Mouse (Mus musculus): ENCODE results near the gene Gm12666. TPM values are rescaled to one million over a fixed set of nuclear protein-coding genes. Genes with fewer than 3 reads are reported as not detected.
"Not testable (repeated sequence)": the region's sequence is repeated elsewhere in the genome, so short reads cannot be mapped to it uniquely, and the experiment has no call there.

Gm12666 gene
- polyA plus RNA-seq (2014; fragmentation: Nextera tagmentation; extraction: Ambion mirVana): not detected in 2 replicates

- H3K9me3 ChIP-seq (ENCODE audit: control insufficient read depth, low read length); H3K9ac ChIP-seq; H3K4me3 ChIP-seq (replicated peaks; ENCODE audit: low read length); DNase-seq (ENCODE audit: low spot score); H3K4me1 ChIP-seq (replicated peaks; ENCODE audit: control insufficient read depth, insufficient read depth, low read length); H3K27me3 ChIP-seq (ENCODE audit: control insufficient read depth, insufficient read depth, low read length); H3K36me3 ChIP-seq (replicated peaks; ENCODE audit: control insufficient read depth, insufficient read depth); ATAC-seq (ENCODE audit: low FRiP score); H3K4me2 ChIP-seq (replicated peaks); H3K27ac ChIP-seq: not testable (repeated sequence)
- 80% methylated on average over 1 of the region's 1 CpGs for WGBS
These were observed at the start of gene Gm12666 for GRCm38 (mm10) chr4:92191649-92192048. Gene Gm12666 (minus strand): TSS chr4:92191749.

DNA sequence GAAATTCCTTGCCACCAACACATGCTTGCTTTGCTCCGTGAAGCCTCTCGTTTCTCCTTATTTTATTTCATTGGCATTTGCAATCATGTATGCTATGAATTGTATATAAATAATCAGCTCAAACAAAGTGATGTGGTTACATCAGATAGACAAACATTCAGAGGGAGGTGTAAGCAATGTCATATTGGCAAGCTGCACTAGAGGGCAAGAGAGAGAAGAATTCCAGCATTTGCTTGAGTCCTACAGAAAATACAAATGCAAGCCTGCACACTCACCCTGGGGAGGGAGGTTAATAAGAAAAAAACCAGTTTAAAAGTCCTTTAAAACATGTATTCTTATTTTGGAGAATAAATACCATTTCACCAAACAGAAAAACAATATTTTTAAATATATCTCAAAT is 34.8 kb upstream of the Gm12666 start:
- Histone ChIP-seq H3K27ac (no peak overlapping the region), H3K4me3 (replicated peaks; ENCODE audit: low read length) (no peak overlapping the region), H3K4me2 (replicated peaks) (no peak overlapping the region), H3K9ac (no peak overlapping the region), H3K36me3 (replicated peaks; ENCODE audit: control insufficient read depth, insufficient read depth) (no peaks in the 10 kb centered on the region), H3K9me3 (ENCODE audit: control insufficient read depth, low read length) (no peaks in the 10 kb centered on the region), H3K4me1 (replicated peaks; ENCODE audit: control insufficient read depth, insufficient read depth, low read length) (no peaks in the 10 kb centered on the region), H3K27me3 (ENCODE audit: control insufficient read depth, insufficient read depth, low read length) (no peaks in the 10 kb centered on the region)
- ATAC-seq (ENCODE audit: low FRiP score): no peak
- 86% methylated on average over 2 of the region's 2 CpGs for WGBS
- DNase-seq (ENCODE audit: low spot score): peak; percentile 42

GRCm38 (mm10) chr4:92216286-92216685 is 24.7 kb upstream of the Gm12666 start:
- Histone ChIP-seq H3K36me3 (replicated peaks; ENCODE audit: control insufficient read depth, insufficient read depth) (no peaks in the 10 kb centered on the region), H3K27me3 (ENCODE audit: control insufficient read depth, insufficient read depth, low read length) (no peaks in the 10 kb centered on the region), H3K4me1 (replicated peaks; ENCODE audit: control insufficient read depth, insufficient read depth, low read length) (no peaks in the 10 kb centered on the region), H3K27ac (no peak overlapping the region), H3K9ac (no peak overlapping the region), H3K4me2 (replicated peaks) (no peak overlapping the region), H3K9me3 (ENCODE audit: control insufficient read depth, low read length) (no peaks in the 10 kb centered on the region), H3K4me3 (replicated peaks; ENCODE audit: low read length) (no peak overlapping the region)
- DNase-seq (ENCODE audit: low spot score) (no peak), ATAC-seq (ENCODE audit: low FRiP score) (no peak)
- 81% methylated on average over 1 of the region's 1 CpGs for WGBS

GRCm38 (mm10) chr4:92152646-92153045 is 38.9 kb downstream of the Gm12666 start:
- no peak overlapping the region for H3K4me3 ChIP-seq (replicated peaks; ENCODE audit: low read length)
- ATAC-seq (ENCODE audit: low FRiP score) (no peak), DNase-seq (ENCODE audit: low spot score) (no peak)
- no peaks in the 10 kb centered on the region for H3K36me3 ChIP-seq (replicated peaks; ENCODE audit: control insufficient read depth, insufficient read depth)
- H3K9ac ChIP-seq: no peak overlapping the region
- H3K27me3 ChIP-seq (ENCODE audit: control insufficient read depth, insufficient read depth, low read length): no peaks in the 10 kb centered on the region
- no peaks in the 10 kb centered on the region for H3K4me1 ChIP-seq (replicated peaks; ENCODE audit: control insufficient read depth, insufficient read depth, low read length)
- no peak overlapping the region for H3K27ac ChIP-seq
- 80% methylated on average over 1 of the region's 1 CpGs for WGBS
- no peaks in the 10 kb centered on the region for H3K9me3 ChIP-seq (ENCODE audit: control insufficient read depth, low read length)
- H3K4me2 ChIP-seq (replicated peaks): no peak overlapping the region

DNA sequence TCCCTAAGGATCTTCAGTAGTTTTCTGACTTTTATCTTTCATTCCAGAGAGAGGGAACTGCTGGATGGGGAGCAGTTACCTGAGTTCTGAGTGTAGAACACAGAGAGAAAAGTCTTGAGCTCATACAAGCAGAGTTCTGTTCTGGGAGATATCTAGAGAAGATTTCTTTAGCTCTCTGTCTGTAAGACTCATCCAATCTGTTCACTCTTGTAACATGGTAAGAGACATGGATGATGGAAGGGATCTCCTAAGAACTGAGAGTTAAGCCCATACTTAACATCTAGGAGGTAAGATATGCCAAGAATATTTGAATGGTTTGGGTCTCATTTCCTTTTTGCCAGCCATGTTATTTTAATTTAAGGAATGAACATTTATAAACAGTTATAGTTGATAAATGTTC is 44.4 kb downstream of the Gm12666 start, which contains the start of gene Izumo3:
TSS of gene Izumo3 (minus strand) at position 101 of the 400 bp plus-strand sequence.
- DNase-seq (ENCODE audit: low spot score) (no peak), ATAC-seq (ENCODE audit: low FRiP score) (no peak)
- Histone ChIP-seq H3K4me1 (replicated peaks; ENCODE audit: control insufficient read depth, insufficient read depth, low read length) (no peaks in the 10 kb centered on the region), H3K27me3 (ENCODE audit: control insufficient read depth, insufficient read depth, low read length) (no peaks in the 10 kb centered on the region), H3K4me3 (replicated peaks; ENCODE audit: low read length) (no peak within 1 kb of the TSS), H3K9ac (no peak within 1 kb of the TSS), H3K9me3 (ENCODE audit: control insufficient read depth, low read length) (no peaks in the 10 kb centered on the region), H3K36me3 (replicated peaks; ENCODE audit: control insufficient read depth, insufficient read depth) (no peaks in the 10 kb centered on the region), H3K27ac (no peak within 1 kb of the TSS), H3K4me2 (replicated peaks) (no peak within 1 kb of the TSS)

Other genes starting within 250 kb of the Gm12666 start
- gene Izumo3, start 44.5 kb downstream of the Gm12666 start, polyA plus RNA-seq (2014; fragmentation: Nextera tagmentation; extraction: Ambion mirVana): not detected in 2 replicates

All from hindbrain, embryonic 14.5 days (tissue).